Mouse (Mus musculus) retina, adult 2 months (tissue): ENCODE measurements around the gene D830030K20Rik.
"Not testable (repeated sequence)": the region's sequence is repeated elsewhere in the genome, so short reads cannot be mapped to it uniquely, and the experiment has no call there.

Source experiments
- DNase-seq: peaks from one replicate; pipeline ENCODE4 v3.0.0-alpha.2; 2012; ENCODE audit warnings: low read depth, low spot score

D830030K20Rik gene

GRCm38 (mm10) chr14:3208272-3209152, at the start of gene D830030K20Rik:
TSS of gene D830030K20Rik (plus strand) at chr14:3208488.
- not testable (repeated sequence) for DNase-seq

- DNase-seq = not testable (repeated sequence)
Observed at GRCm38 (mm10) chr14:3187955-3188354, 20.3 kb upstream of the D830030K20Rik start, which contains the start of gene Gm5795. TSS of gene Gm5795 (plus strand) at chr14:3188255.

- DNase-seq = not testable (repeated sequence)
Observed at GRCm38 (mm10) chr14:3209367-3209766, 1.1 kb downstream of the D830030K20Rik start.

GRCm38 (mm10) chr14:3262531-3262930, 54.2 kb downstream of the D830030K20Rik start:
- not testable (repeated sequence) for DNase-seq
